Mouse (Mus musculus) neural tube, embryonic 14.5 days (tissue): ENCODE data around the gene Meis1. TPM values are rescaled to one million over a fixed set of nuclear protein-coding genes. Genes with fewer than 3 reads are reported as not detected.

Experiments
- ATAC-seq: fragments of 200-750 bp; cut with Nextera tagmentation; 2 replicates; pipeline ENCODE4 v1.8.0; 2017; ENCODE audit warnings: low read depth, mild to moderate bottlenecking, moderate TSS enrichment, moderate library complexity
- H3K27ac ChIP-seq: fragments of 300-500 bp; sonication (generic); 2 replicates; pipeline ENCODE4 v1.5.1; 2014; ENCODE audit warnings: low read depth, mild to moderate bottlenecking, control low read depth, low read length, moderate library complexity, mixed read lengths
- H3K27me3 ChIP-seq: fragments of 300-500 bp; sonication (generic); 2 replicates; pipeline ENCODE4 v1.6.1; 2014; ENCODE audit warnings: low read length; ENCODE audit not compliant: control insufficient read depth, insufficient read depth
- H3K36me3 ChIP-seq: fragments of 300-500 bp; sonication (generic); 2 replicates; pipeline ENCODE4 v1.6.1; 2014; ENCODE audit warnings: low read length, mixed read lengths; ENCODE audit not compliant: control insufficient read depth, insufficient read depth
- H3K4me1 ChIP-seq: fragments of 300-500 bp; sonication (generic); 2 replicates; pipeline ENCODE4 v1.6.1; 2014; ENCODE audit warnings: low read length; ENCODE audit not compliant: control insufficient read depth, insufficient read depth
- H3K4me2 ChIP-seq: fragments of 300-500 bp; sonication (generic); 2 replicates; pipeline ENCODE4 v1.6.1; 2014; ENCODE audit warnings: mild to moderate bottlenecking, low read depth, low read length, control low read depth
- H3K4me3 ChIP-seq: fragments of 300-500 bp; sonication (generic); 2 replicates; pipeline ENCODE4 v1.5.1; 2014; ENCODE audit warnings: low read depth, low read length, control low read depth, mixed read lengths
- H3K9ac ChIP-seq: fragments of 300-500 bp; sonication (generic); replicated peaks from 2 replicates; pipeline ENCODE4 v1.6.1; 2014; ENCODE audit warnings: low read depth, mild to moderate bottlenecking, control low read depth, low read length, mixed read lengths
- H3K9me3 ChIP-seq: fragments of 300-500 bp; sonication (generic); 2 replicates; pipeline ENCODE4 v1.6.1; 2016; ENCODE audit warnings: low read length; ENCODE audit not compliant: control insufficient read depth
- WGBS: fragments of 180-500 bp; shearing (Covaris S2); extraction: QIAGEN DNeasy Blood & Tissue Kit; methylation state at CpG from one replicate; pipeline ENCODE4 v1.1.7; 2014; 5-methylcytosine and 5-hydroxymethylcytosine counted together
- polyA plus RNA-seq: library from polyadenylated mRNA; unstranded; fragments of >200 nt; fragmentation: Nextera tagmentation; extraction: Ambion mirVana; gene quantifications from 2 replicates; pipeline ENCODE4 v1.2.1, GENCODE M21; 2014

The Meis1 gene
- polyA plus RNA-seq, 1 experiment from 2014 or later, result 170 TPM

- Histone ChIP-seq H3K27ac (peak overlapping the region; percentile 52; the same call in 1 of the 2 replicates), H3K36me3 (no peaks in the 10 kb centered on the region), H3K9ac (no peak overlapping the region), H3K27me3 (no peaks in the 10 kb centered on the region), H3K4me1 (peaks cover 27% of the 10 kb centered on the region), H3K9me3 (no peaks in the 10 kb centered on the region), H3K4me2 (peak overlapping the region; percentile 27; the same call in 1 of the 2 replicates), H3K4me3 (no peak overlapping the region)
- ATAC-seq, result peak; percentile 67
- 39% methylated on average over 17 of the region's 17 CpGs for WGBS
Measured at GRCm38 (mm10) chr11:18929779-18930728, 88.7 kb downstream of the Meis1 start.

GRCm38 (mm10) chr11:18927351-18927750 is 91.4 kb downstream of the Meis1 start:
- no peaks in the 10 kb centered on the region for H3K9me3 ChIP-seq
- no peak for ATAC-seq
- H3K4me2 ChIP-seq, result no peak overlapping the region
- peaks cover 27% of the 10 kb centered on the region for H3K4me1 ChIP-seq
- H3K9ac ChIP-seq, result no peak overlapping the region
- H3K27me3 ChIP-seq, result no peaks in the 10 kb centered on the region
- H3K4me3 ChIP-seq, result no peak overlapping the region
- no peak overlapping the region for H3K27ac ChIP-seq
- WGBS, result 0% methylated on average over 1 of the region's 1 CpGs
- peaks cover 3% of the 10 kb centered on the region; the same call in 1 of the 2 replicates for H3K36me3 ChIP-seq

- Histone ChIP-seq H3K9me3 (no peaks in the 10 kb centered on the region), H3K4me2 (no peak overlapping the region), H3K9ac (no peak overlapping the region), H3K4me1 (peaks cover 27% of the 10 kb centered on the region), H3K27me3 (no peaks in the 10 kb centered on the region), H3K4me3 (no peak overlapping the region), H3K36me3 (peaks cover 3% of the 10 kb centered on the region; the same call in 1 of the 2 replicates), H3K27ac (no peak overlapping the region)
- ATAC-seq, result no peak
- WGBS, result 36% methylated on average over 2 of the region's 2 CpGs
Measured at GRCm38 (mm10) chr11:18926798-18927197, 92.0 kb downstream of the Meis1 start.

GRCm38 (mm10) chr11:18924583-18925334 is 94.0 kb downstream of the Meis1 start:
- H3K4me1 ChIP-seq, result peaks cover 8% of the 10 kb centered on the region; the same call in 1 of the 2 replicates
- WGBS, result 74% methylated on average over 2 of the region's 2 CpGs
- no peak overlapping the region for H3K9ac ChIP-seq
- no peaks in the 10 kb centered on the region for H3K27me3 ChIP-seq
- H3K27ac ChIP-seq, result no peak overlapping the region
- H3K4me2 ChIP-seq, result no peak overlapping the region
- no peaks in the 10 kb centered on the region for H3K9me3 ChIP-seq
- peaks cover 3% of the 10 kb centered on the region; the same call in 1 of the 2 replicates for H3K36me3 ChIP-seq
- no peak for ATAC-seq
- no peak overlapping the region for H3K4me3 ChIP-seq

- no peak overlapping the region for H3K4me3 ChIP-seq
- 83% methylated on average over 5 of the region's 5 CpGs for WGBS
- ATAC-seq, result no peak
- no peak overlapping the region for H3K9ac ChIP-seq
- H3K4me1 ChIP-seq, result peaks cover 8% of the 10 kb centered on the region; the same call in 1 of the 2 replicates
- H3K36me3 ChIP-seq, result peaks cover 3% of the 10 kb centered on the region; the same call in 1 of the 2 replicates
- H3K27me3 ChIP-seq, result no peaks in the 10 kb centered on the region
- H3K4me2 ChIP-seq, result no peak overlapping the region
- H3K27ac ChIP-seq, result no peak overlapping the region
- H3K9me3 ChIP-seq, result no peaks in the 10 kb centered on the region
Measured at GRCm38 (mm10) chr11:18923274-18923673, 95.5 kb downstream of the Meis1 start.

- Histone ChIP-seq H3K9me3 (no peaks in the 10 kb centered on the region), H3K9ac (no peak overlapping the region), H3K27me3 (no peaks in the 10 kb centered on the region), H3K27ac (no peak overlapping the region), H3K4me3 (no peak overlapping the region), H3K4me2 (no peak overlapping the region), H3K4me1 (peaks cover 22% of the 10 kb centered on the region), H3K36me3 (peaks cover 3% of the 10 kb centered on the region; the same call in 1 of the 2 replicates)
- WGBS, result 87% methylated on average over 3 of the region's 3 CpGs
- ATAC-seq, result no peak
Measured at GRCm38 (mm10) chr11:18920651-18921050, 98.1 kb downstream of the Meis1 start.

GRCm38 (mm10) chr11:18919162-18919762 is 99.5 kb downstream of the Meis1 start:
- no peak overlapping the region for H3K27ac ChIP-seq
- H3K36me3 ChIP-seq, result peaks cover 3% of the 10 kb centered on the region; the same call in 1 of the 2 replicates
- no peak for ATAC-seq
- no peak overlapping the region for H3K4me2 ChIP-seq
- no peak overlapping the region for H3K9ac ChIP-seq
- H3K9me3 ChIP-seq, result no peaks in the 10 kb centered on the region
- H3K4me1 ChIP-seq, result peaks cover 25% of the 10 kb centered on the region
- H3K4me3 ChIP-seq, result no peak overlapping the region
- 61% methylated on average over 3 of the region's 3 CpGs for WGBS
- no peaks in the 10 kb centered on the region for H3K27me3 ChIP-seq

GRCm38 (mm10) chr11:18917887-18918286 is 100.9 kb downstream of the Meis1 start:
- H3K36me3 ChIP-seq, result peaks cover under 1% of the 10 kb centered on the region; the same call in 1 of the 2 replicates
- H3K27ac ChIP-seq, result no peak overlapping the region
- no peaks in the 10 kb centered on the region for H3K27me3 ChIP-seq
- peaks cover 33% of the 10 kb centered on the region for H3K4me1 ChIP-seq
- H3K4me2 ChIP-seq, result no peak overlapping the region
- WGBS, result 27% methylated on average over 5 of the region's 5 CpGs
- no peak overlapping the region for H3K4me3 ChIP-seq
- no peak for ATAC-seq
- H3K9ac ChIP-seq, result no peak overlapping the region
- no peaks in the 10 kb centered on the region for H3K9me3 ChIP-seq
